Mouse (Mus musculus) megakaryocyte, embryonic 14.5 days (primary cell): ENCODE data around the gene Nfkbia.

Source experiments
- FLI1 ChIP-seq: IDR thresholded peaks from 2 replicates; pipeline ENCODE4 v1.6.1; 2012; ENCODE audit warnings: low read length, inconsistent platforms, mixed read lengths
- GATA1 ChIP-seq: IDR thresholded peaks from 3 replicates; pipeline ENCODE4 v1.6.1; 2012; ENCODE audit warnings: mixed read lengths, low read length, inconsistent platforms, borderline replicate concordance

GRCm38 (mm10) chr12:55487843-55488660, 4.4 kb downstream of the Nfkbia start:
- TF ChIP-seq GATA1 (no peak), FLI1 (no peak)
